8 mouse cellular contexts compared by ENCODE assay signal in the genomic region with DNA sequence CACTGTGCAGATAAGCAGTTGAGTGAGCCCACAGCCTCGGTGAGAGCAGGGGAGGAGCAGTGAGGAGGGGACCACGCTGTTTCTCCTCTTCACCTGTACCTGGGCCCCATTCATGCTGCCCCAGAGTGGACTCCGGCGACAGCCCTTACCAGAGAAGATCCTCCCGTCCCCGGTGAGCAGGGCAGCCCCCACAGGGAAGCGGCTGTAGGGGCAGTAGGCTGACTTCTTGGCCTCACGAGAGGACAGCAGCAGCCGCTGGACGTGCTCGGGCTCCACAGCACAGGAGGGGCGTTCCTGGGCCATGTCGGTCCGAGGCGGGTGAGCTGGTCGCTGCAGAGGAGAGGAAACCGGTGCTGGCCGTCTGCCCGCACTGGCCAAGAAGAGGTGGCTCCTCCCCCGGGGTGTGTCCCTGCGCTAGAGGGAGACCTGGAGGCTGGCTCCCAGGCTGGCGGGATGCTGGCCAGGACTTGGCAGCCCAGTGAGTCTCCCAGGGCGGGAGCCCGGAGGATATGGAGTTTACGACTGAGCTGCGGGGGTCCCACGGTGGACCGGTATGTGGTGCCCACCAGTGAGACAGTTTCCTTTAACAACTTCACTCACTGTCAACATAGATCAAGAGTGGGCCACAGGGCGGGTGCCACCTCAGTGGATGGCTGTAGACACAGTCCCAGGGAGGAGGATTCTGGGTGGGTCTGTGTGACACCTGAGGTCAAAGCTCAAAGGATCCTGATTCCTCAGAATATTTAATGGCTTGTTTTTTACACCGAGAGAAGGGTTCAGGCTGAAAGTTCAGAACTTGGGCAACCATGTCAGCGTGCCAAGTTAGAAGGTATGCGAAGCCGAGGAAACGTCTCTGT. TPM values are rescaled to one million over a fixed set of nuclear protein-coding genes. Genes with fewer than 3 reads are reported as not detected.
A peak's percentile ranks its signal among the peaks of the same experiment; 100 is the strongest.
DNase-seq lines count a peak whose midpoint lies in the region; ATAC-seq lines count a peak whose summit lies in the region.

A gene (minus strand): TSS at position 352 of the 857 bp plus-strand sequence.

- H3K9ac ChIP-seq in forebrain, embryonic 13.5 days: peak within 1 kb of the TSS; percentile 48

- peak within 1 kb of the TSS; percentile 62 for H3K4me2 ChIP-seq in forebrain, embryonic 13.5 days

- peak within 1 kb of the TSS; percentile 28 for H3K4me3 ChIP-seq in forebrain, embryonic 13.5 days

- DNase-seq in MN1 (ENCODE audit: low spot score): peak; percentile 95
- DNase-seq in cerebellum, adult 18-20 months: peak; percentile 78 to 86
- DNase-seq in heart, postnatal 10 days: peak; percentile 88 to 89
- peak; percentile 96 to 97 for DNase-seq in kidney, postnatal 36 days
- DNase-seq in right cerebral cortex, postnatal 25 days: peak; percentile 28

- intact Hi-C loops in heart, postnatal 10 days (cut with DNase I): no loop called here

- H3K9me3 ChIP-seq in forebrain, embryonic 13.5 days (replicated peaks): no peaks in the 10 kb centered on the region

- peaks cover 14% of the 10 kb centered on the region for H3K4me1 ChIP-seq in forebrain, embryonic 13.5 days

- 10% methylated on average over 34 of the region's 34 CpGs for WGBS in forebrain, embryonic 13.5 days

- H3K27me3 ChIP-seq in forebrain, embryonic 13.5 days: peaks cover 28% of the 10 kb centered on the region

- H3K36me3 ChIP-seq in forebrain, embryonic 13.5 days (ENCODE audit: poor library complexity, severe bottlenecking): no peaks in the 10 kb centered on the region

- no peak within 1 kb of the TSS for H3K27ac ChIP-seq in forebrain, embryonic 13.5 days

- peak; percentile 63; the same call in 1 of the 2 replicates for ATAC-seq in forebrain, embryonic 13.5 days
- ATAC-seq in megakaryocyte, adult 5-6 weeks (ENCODE audit: poor library complexity, severe bottlenecking): peak; percentile 68
- ATAC-seq in inflammation-experienced regulatory T-cells, adult 6 months: no peak

RNA-seq across cellular contexts. Expression of the gene that starts here (rescaled TPM):
- 1.9 and 2.2 TPM in 2 replicates for polyA plus RNA-seq in forebrain, embryonic 13.5 days (2015; fragmentation: Nextera tagmentation; extraction: Ambion mirVana)
- total RNA-seq in heart, postnatal 10 days (2021): 1 to 10 TPM; 4.5 to 6.7 TPM
- not detected in 2 replicates for total RNA-seq in megakaryocyte, adult 5-6 weeks (2015)
- total RNA-seq in megakaryocyte, adult 5-6 weeks (2017): not detected in 2 replicates
- polyA plus RNA-seq in inflammation-experienced regulatory T-cells, adult 6 months (2017; shearing (Covaris generic)): not detected

Comparison
In these comparisons a context has a peak if more than half of its experiments do, and no peak if none do; other contexts are left out.
1. RNA of the gene that starts here (total RNA-seq): 4.5 to 6.7 TPM in heart, postnatal 10 days; not detected in megakaryocyte, adult 5-6 weeks; every median in the first group is over 4 times any median in the second.
2. Peak in ATAC-seq in megakaryocyte, adult 5-6 weeks; RNA of the gene not detected or under 1 TPM.
3. DNase-seq: peak in every context shown above with its lines; median percentile 96 in kidney, postnatal 36 days; 95 in MN1; 88 in heart, postnatal 10 days; 82 in cerebellum, adult 18-20 months; 28 in right cerebral cortex, postnatal 25 days.